Mouse (Mus musculus) right cerebral cortex, postnatal 36 days (tissue): ENCODE data around the gene Akr1a1.

Experiments
- DNase-seq, 2 experiments: peaks; one replicate each; pipeline ENCODE4 v3.0.0; 2022; ENCODE audit warnings: low spot score in 2 of 2, mixed read lengths in 1 of 2

The Akr1a1 gene

GRCm38 (mm10) chr4:116659474-116659873 is 8.0 kb upstream of the Akr1a1 start:
- no peak for DNase-seq

GRCm38 (mm10) chr4:116657971-116658370 is 6.5 kb upstream of the Akr1a1 start:
- DNase-seq: no peak

- DNase-seq: no peak
Measured at GRCm38 (mm10) chr4:116655658-116656057, 4.2 kb upstream of the Akr1a1 start.

- no peak for DNase-seq
Measured at GRCm38 (mm10) chr4:116655100-116655499, 3.6 kb upstream of the Akr1a1 start.

- no peak for DNase-seq
Measured at GRCm38 (mm10) chr4:116653228-116653627, 1.7 kb upstream of the Akr1a1 start.

GRCm38 (mm10) chr4:116651797-116652135 is 286 bp upstream of the Akr1a1 start:
- no peak for DNase-seq

- DNase-seq: no peak
Measured at GRCm38 (mm10) chr4:116650365-116650764, 1.1 kb downstream of the Akr1a1 start.

GRCm38 (mm10) chr4:116649411-116649810 is 2.1 kb downstream of the Akr1a1 start:
- DNase-seq: no peak

GRCm38 (mm10) chr4:116645624-116646023 is 5.9 kb downstream of the Akr1a1 start:
- DNase-seq: no peak

- DNase-seq: no peak
Measured at GRCm38 (mm10) chr4:116644326-116644725, 7.2 kb downstream of the Akr1a1 start.

- DNase-seq: no peak
Measured at GRCm38 (mm10) chr4:116642071-116642470, 9.4 kb downstream of the Akr1a1 start.

- no peak for DNase-seq
Measured at GRCm38 (mm10) chr4:116638821-116639220, 12.7 kb downstream of the Akr1a1 start.

- DNase-seq: no peak
Measured at GRCm38 (mm10) chr4:116635197-116635596, 16.3 kb downstream of the Akr1a1 start.

- peak; percentile 76 to 86 for DNase-seq
Measured at GRCm38 (mm10) chr4:116627722-116628662, 23.5 kb downstream of the Akr1a1 start, which contains the start of gene Nasp. TSS of gene Nasp (minus strand) at chr4:116627941.

- DNase-seq: peak; percentile 78 to 81
Measured at GRCm38 (mm10) chr4:116627359-116627716, 24.1 kb downstream of the Akr1a1 start.

GRCm38 (mm10) chr4:116626658-116627358 is 24.7 kb downstream of the Akr1a1 start:
- peak; percentile 31 to 35 for DNase-seq

GRCm38 (mm10) chr4:116624831-116625230 is 26.6 kb downstream of the Akr1a1 start:
- no peak for DNase-seq

- no peak for DNase-seq
Measured at GRCm38 (mm10) chr4:116615237-116615636, 36.2 kb downstream of the Akr1a1 start.

GRCm38 (mm10) chr4:116612621-116613020 is 38.9 kb downstream of the Akr1a1 start:
- DNase-seq: no peak

- DNase-seq: peak; percentile 89 to 91
Measured at GRCm38 (mm10) chr4:116596978-116597881, 54.2 kb downstream of the Akr1a1 start.

- DNase-seq: no peak
Measured at GRCm38 (mm10) chr4:116596379-116596778, 55.1 kb downstream of the Akr1a1 start, which contains the start of gene Ccdc17. TSS of gene Ccdc17 (plus strand) at chr4:116596654.

- no peak for DNase-seq
Measured at GRCm38 (mm10) chr4:116595793-116596192, 55.7 kb downstream of the Akr1a1 start.
